Mouse (Mus musculus) CD8-positive naive resting alpha-beta T cell, adult 2 months (primary cell): Measurements from ENCODE around the gene Gngt1.

ENCODE experiments used
- DNase-seq, 2 experiments: peaks; one replicate each; pipeline ENCODE4 v3.0.0; 2022; ENCODE audit warnings: low read depth in 2 of 2, low spot score in 2 of 2

Gngt1 gene

DNA sequence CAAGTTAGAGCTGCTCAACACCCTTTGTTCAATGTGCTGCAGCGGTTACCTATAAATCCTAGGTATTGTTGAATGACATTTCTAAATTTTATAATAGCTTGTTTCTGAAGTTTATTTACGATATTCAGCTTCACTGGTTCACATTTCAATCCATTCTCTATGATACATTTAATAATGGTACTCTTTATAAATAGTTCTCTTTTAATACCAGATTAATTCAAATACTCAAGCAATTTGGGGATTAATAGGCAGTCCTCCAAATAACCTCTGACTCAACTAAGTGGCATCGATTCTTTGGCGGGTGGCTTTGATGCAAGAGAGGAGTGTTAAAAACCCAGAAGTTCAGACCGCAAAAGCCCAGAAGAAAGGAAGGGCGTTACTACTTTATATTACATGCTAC lies at the start of gene Gngt1:
Gene Gngt1, plus strand, starts transcription at position 301 of the 400 bp plus-strand sequence.
- no peak for DNase-seq

DNA sequence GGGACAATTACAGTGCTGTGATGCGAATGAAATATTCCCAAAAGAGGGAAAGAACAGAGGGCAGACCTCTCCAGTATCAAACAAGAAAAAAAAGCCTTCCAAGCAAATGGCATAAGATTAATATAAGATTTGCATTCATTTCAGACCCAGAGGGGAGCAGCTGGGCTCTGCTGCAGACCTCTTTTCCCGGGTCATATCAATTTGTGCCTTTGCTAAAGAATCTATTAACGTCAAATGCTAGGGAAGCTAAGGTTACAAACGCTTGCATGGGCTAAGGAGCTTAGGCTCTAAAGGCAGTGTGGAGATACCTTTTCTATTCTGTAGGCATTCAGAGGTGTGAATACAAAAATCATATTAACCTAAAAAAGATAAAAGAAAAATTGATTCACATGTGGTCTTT lies 38.6 kb upstream of the Gngt1 start:
- DNase-seq, result no peak

DNA sequence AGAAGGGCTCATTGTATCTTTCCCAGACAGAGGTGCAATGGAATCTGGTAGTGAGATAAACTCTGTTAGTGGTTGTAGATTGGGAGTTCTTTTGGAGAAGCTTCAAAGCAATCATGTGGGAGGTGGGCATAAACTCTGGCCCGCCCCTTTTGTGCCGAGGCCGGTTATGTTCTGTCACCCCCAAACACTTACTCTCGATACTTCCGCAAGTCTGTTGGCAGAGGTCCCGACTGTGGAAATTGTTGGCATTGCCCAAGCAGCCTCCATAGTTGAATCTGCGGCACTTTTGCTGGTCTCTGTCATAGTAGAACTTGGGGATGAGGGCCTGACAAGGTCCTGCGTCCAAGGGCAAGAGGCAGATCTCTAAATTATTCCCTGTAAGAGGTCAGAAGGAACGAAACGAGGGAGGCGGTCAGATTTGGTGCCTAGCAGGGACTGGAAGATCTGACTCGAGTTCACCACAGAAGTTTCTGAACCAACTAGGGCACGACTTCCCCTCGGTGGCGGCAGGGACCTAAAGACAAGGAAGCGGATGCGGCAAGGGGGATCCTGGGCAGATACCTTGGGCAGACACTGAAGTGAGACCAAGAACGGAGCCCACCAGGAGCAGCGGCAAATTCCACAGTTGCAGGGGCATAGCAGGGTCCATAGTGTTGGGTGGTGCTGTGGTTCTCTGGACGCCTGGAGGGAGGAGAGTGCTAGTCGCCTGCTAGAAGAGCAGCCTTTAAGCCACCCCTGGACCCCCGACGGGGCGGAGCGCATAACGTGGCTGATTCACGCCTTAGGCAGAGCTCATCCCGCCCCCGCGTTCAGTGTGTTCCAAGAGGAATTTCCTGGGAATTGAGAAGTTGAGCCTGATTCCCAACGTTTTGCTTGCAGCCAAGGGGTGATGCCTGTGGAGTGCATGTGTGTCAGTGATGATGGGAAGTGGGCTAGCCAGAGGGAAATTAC lies 25.6 kb upstream of the Gngt1 start:
- no peak for DNase-seq

DNA sequence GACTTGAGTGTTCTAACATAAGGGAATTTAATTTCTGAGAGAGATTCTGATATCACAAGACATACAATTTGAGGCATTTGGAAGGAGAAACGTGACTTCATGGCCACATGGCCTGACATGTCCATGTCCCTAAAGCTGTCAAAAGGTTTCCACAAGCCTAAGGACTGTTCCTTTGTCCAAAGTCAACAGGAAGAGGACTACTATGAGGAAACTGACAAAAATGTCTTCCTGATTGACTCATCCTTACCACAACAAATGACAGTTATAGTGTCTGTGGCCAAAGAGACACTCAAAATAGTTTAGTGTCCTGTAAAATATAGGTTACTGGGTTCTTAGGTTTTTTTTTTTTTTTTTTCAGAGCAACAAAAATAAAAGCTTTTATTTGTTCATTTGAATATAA lies 19.9 kb upstream of the Gngt1 start:
- DNase-seq, result no peak

DNA sequence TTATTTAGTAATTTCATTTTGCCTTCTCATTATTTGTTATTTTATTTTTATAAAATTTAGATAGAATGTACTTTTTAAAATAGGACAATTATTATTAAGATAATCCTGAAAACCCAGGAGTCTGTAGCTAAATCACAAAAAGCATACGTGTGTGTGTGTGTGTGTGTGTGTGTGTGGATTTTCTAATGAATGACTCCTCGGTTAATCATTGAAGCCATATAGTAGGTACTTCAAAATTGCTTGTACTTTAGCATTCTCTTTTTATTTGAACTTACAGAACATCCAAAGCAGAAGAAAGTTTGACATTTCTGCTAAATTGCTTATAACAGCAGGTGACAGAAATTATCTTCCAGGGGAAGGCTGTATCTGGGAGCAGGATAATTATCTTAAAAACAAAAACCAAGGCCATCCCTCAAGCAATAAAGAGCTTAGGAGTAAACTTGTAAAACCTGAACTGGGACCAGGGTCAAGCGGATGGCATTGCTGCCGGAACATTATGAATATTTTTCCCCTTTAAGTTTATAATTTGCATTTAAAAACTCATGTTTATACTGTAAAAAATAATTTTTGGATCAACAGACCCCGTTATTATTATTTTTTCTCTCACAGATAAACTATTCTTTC lies 10.8 kb upstream of the Gngt1 start:
- no peak for DNase-seq

DNA sequence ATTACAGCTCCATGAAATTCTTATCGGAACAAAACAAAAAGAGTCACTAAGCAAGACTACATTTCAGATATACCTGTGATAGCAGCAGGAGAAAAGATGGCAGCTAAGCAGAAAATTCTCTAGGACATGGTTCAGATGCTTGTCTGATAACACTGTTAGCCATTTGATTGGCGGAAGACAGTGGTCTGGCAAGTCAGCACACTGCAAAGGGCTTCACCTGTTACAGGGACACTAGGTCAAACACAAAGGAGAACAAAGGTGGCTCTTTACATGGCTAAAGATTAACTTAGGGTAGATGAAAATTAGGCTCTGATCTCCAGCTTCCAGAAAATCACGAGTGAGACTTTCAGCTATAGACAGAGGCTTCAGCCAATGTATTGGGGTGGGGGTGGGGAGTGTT lies 4.8 kb upstream of the Gngt1 start, which contains the start of gene Tfpi2:
Gene Tfpi2, minus strand, starts transcription at position 170 of the 400 bp plus-strand sequence.
- no peak for DNase-seq

DNA sequence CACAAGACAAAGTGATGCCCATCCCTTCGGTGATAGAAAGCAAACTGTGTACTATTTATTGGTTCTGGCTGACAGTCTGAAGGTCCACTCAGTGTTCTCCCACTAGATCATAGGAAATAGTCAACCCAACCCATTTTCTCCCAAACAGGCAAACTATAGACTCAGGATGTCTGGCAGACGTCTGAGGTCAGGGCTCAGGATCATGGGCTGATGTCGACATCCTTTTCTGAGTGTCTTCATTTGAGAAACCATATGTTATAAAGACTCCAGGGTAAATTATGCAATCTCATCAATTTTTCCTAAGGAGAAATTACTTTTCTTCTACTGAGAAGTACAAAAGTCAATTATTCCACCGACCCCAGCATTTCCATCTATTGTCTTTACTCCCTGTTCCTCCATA lies 4.5 kb downstream of the Gngt1 start:
- DNase-seq, result no peak

DNA sequence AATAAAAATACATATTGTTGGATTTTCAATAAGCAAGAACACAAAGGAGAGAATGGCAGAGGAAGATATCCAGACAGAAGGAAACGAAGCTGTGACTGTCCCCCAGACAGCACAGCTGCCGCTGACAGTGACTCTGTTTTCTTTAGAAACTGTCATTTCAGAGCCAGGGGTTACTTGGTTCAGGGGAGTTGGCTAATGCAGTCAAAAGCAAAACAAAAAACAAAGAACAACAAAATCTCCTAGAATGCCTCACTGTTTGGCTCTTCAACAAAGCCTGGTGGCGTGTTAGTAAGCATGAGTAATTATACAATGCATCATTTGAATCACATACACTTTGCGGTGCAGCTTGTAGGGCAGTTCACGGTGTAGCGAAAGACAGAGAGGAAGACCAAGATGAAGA lies 5.7 kb downstream of the Gngt1 start:
- no peak for DNase-seq

DNA sequence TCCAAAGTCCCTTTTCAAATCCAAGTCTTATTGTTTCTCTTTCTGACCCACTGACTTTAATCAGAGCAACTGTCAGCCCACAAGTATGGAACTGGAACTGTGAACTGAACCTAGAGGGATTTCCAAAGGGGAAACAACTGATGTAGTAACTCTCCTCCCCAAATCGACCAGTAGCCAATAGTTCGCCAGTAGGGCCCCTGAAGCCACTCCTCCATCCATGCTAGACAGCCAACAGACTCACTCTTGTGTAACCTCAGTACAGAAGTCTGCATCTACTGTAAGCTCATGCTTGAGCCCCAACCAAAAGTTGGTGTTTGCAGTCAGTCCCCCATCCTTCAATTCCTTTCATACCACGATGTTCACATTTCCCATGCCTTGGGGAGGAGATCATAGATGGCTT lies 7.1 kb downstream of the Gngt1 start:
- DNase-seq, result no peak

DNA sequence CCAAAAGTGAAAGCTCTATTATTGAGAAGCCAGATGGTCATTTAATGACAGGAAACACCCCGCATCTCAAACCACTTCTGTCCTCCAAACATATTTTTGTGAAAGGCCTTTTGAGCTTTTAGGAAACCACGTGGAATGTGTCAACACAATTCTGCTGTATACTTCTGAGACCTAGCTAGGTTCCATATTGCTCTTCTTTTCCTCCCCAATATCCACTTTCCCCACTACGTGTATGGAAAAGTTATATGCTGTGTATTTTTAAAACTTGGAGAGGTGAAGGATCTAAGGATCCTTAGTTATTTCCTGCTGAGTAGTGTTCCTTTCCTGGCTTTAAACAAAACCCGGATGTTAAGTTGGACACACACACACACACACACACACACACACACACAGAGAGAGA lies 9.9 kb downstream of the Gngt1 start:
- no peak for DNase-seq

DNA sequence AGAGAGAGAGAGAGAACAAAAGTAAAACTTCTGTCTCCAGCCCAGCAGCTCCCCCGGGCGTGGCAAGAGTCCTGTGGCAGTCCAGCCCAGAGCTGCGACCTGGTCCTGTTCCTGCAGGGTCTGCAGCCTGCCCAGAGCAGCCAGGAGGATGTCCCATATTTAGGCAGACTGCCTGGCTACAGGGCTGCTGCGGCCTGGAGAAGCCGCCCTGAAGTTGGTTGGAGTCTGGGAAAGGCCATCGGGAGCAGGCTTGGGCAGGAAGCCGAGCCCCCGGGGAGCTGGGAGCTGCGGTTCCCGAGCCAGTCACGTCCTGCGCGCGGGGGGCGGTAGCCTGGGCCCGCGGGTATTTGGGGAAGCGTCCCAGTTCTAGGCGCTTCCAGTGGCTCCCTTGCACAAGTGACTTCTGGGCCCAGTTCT lies 10.3 kb downstream of the Gngt1 start, which contains the start of gene Gng11:
Gene Gng11, plus strand, starts transcription at position 15 of the 417 bp plus-strand sequence.
- DNase-seq, result no peak

DNA sequence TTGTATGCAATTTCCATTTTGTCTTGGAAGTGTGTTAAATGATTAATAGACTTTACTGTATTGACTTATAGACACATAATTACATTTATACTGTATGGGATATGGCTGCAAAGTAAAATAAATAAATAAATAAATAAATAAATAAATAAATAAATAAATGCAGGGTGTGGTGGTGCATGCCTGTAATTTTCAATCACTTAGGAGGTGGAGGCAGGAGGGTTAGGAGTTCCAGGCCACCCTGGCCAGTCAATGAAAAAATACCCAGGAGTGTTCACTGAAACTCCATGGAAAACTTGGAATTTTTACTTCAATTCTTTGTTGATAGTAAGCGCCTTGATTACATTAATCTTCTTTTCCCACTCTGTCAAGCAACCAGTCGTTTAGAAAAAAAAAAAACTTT lies 11.2 kb downstream of the Gngt1 start:
- DNase-seq, result no peak

DNA sequence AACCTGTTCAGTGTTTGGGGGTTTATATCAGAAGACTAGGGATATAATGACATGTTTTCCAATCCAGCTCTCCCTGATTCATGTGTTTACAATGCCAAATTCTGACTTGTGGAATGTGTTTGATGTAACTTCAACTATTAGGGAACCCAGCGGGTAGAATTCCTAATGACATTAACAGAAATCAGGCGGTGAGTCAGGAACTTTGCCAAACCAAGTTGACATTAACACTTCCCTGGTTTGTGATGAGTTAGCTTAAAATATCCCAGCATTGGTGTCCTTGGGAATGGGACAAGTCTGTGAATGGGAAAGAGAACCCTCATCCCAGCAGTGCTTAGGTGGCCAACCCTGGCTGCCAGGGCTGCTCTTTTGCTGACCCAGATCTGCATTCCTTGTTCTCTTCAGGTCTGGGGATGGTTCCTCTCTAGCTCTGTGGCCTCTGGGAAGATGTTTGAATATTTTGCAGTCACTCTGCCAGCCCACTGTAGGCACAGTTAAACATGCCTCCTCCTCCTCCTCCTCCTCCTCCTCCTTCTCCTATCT lies 15.0 kb downstream of the Gngt1 start:
- DNase-seq, result no peak

DNA sequence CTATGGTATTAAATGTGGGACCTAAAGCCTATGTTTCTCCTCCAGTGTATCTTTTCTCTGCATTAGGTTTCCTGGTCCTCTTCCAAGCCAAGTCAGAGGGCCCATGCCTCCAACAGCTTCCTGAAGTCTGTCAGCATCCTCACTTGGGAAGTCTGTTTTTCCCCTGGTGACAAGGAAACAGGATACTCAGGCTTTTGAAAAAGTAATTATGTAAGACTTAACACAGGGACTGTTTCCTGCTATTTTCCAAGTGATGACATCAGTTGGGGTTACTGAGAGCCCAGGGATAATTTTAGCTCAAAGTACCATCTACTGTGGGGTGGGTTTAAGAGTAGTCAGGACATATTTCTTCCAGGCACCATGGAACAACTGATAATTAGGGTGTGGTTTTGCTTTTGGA lies 16.0 kb downstream of the Gngt1 start:
- no peak for DNase-seq

DNA sequence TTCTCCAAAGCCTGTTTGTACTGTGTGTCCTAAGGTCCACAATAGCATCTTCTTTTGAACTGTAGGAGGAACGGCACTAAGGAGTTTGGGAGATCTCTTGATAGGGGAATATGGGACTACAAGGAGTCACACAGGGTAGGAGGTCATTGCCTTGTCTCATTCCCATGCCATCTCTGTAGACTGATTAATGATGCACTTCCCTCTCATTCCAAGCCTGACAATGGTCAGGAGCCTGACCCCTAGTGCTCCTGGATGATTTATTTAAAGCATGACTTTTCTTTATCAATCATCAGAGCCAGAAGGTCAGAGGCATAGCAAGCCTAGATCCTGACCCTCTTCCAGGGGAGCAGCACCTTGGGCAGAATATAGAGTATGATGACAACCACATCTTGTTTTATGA lies 29.1 kb downstream of the Gngt1 start:
- DNase-seq, result no peak

DNA sequence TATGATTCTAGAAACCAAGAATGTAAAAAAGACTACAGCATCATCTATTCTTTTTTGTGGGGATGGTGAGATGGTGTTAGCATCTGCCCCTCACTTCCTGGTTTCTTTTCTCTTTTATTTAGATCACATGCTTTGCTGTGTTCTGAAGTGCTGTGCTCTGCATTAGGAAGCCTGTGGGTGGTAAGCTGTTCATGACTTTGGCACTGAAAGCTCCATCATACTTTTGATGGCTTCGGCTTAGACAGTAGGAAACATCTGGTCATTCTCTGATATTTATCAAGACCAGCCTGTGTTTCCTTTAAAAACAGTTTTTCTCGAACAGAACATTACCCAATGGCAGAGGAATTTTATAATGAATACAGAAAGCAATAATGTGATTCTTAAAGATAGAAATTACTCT lies 32.8 kb downstream of the Gngt1 start:
- no peak for DNase-seq

DNA sequence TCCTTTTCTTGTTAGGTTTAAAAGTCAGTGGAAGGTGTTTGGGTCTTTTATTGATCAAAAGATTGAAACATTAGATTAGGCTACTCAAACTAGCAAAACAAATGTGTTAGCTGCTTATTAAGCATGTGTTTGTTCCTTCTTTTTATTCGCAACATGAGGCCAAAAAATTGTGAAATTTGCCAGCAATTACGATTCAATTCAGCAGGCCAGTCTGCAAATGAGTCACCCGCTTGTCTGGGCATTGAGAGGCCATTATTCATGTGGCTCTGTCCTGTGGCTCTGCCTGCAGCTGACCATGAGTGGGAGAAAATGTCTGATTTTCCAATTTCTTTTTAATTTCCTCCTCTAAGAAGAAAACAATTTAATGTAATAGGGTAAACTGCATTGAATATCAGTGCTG lies 37.4 kb downstream of the Gngt1 start:
- DNase-seq, result no peak

DNA sequence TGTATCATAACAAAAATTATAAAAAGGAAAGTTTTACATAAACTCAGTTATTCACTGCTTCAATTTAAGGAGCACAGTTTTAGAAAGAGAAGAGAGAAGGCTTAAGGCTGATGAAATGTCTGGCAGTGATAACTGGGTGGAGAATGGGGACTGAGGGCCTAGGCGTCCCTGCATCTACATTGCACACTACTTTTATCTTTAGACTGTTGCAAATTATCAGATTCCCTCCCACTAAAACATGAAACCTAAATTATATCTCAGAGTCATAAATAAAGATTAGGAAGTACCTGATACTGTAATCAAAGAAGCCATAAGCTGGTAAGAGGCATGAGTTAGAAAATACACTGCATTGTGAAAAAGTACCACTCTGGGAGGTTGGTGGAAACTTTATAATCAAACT lies 48.2 kb downstream of the Gngt1 start:
- DNase-seq, result no peak
